Mouse (Mus musculus) neural tube, embryonic 14.5 days (tissue): ENCODE data around the gene Riox1. TPM values are rescaled to one million over a fixed set of nuclear protein-coding genes. Genes with fewer than 3 reads are reported as not detected.
A peak's percentile ranks its signal among the peaks of the same experiment; 100 is the strongest.

ENCODE experiments used
- ATAC-seq: fragments of 200-750 bp; cut with Nextera tagmentation; 2 replicates; pipeline ENCODE4 v1.8.0; 2017; ENCODE audit warnings: low read depth, mild to moderate bottlenecking, moderate TSS enrichment, moderate library complexity
- H3K27ac ChIP-seq: fragments of 300-500 bp; sonication (generic); 2 replicates; pipeline ENCODE4 v1.5.1; 2014; ENCODE audit warnings: low read depth, mild to moderate bottlenecking, control low read depth, low read length, moderate library complexity, mixed read lengths
- H3K27me3 ChIP-seq: fragments of 300-500 bp; sonication (generic); 2 replicates; pipeline ENCODE4 v1.6.1; 2014; ENCODE audit warnings: low read length; ENCODE audit not compliant: control insufficient read depth, insufficient read depth
- H3K36me3 ChIP-seq: fragments of 300-500 bp; sonication (generic); 2 replicates; pipeline ENCODE4 v1.6.1; 2014; ENCODE audit warnings: low read length, mixed read lengths; ENCODE audit not compliant: control insufficient read depth, insufficient read depth
- H3K4me1 ChIP-seq: fragments of 300-500 bp; sonication (generic); 2 replicates; pipeline ENCODE4 v1.6.1; 2014; ENCODE audit warnings: low read length; ENCODE audit not compliant: control insufficient read depth, insufficient read depth
- H3K4me2 ChIP-seq: fragments of 300-500 bp; sonication (generic); 2 replicates; pipeline ENCODE4 v1.6.1; 2014; ENCODE audit warnings: mild to moderate bottlenecking, low read depth, low read length, control low read depth
- H3K4me3 ChIP-seq: fragments of 300-500 bp; sonication (generic); 2 replicates; pipeline ENCODE4 v1.5.1; 2014; ENCODE audit warnings: low read depth, low read length, control low read depth, mixed read lengths
- H3K9ac ChIP-seq: fragments of 300-500 bp; sonication (generic); replicated peaks from 2 replicates; pipeline ENCODE4 v1.6.1; 2014; ENCODE audit warnings: low read depth, mild to moderate bottlenecking, control low read depth, low read length, mixed read lengths
- H3K9me3 ChIP-seq: fragments of 300-500 bp; sonication (generic); 2 replicates; pipeline ENCODE4 v1.6.1; 2016; ENCODE audit warnings: low read length; ENCODE audit not compliant: control insufficient read depth
- WGBS: fragments of 180-500 bp; shearing (Covaris S2); extraction: QIAGEN DNeasy Blood & Tissue Kit; methylation state at CpG from one replicate; pipeline ENCODE4 v1.1.7; 2014; 5-methylcytosine and 5-hydroxymethylcytosine counted together
- polyA plus RNA-seq: library from polyadenylated mRNA; unstranded; fragments of >200 nt; fragmentation: Nextera tagmentation; extraction: Ambion mirVana; gene quantifications from 2 replicates; pipeline ENCODE4 v1.2.1, GENCODE M21; 2014

Riox1 gene
- polyA plus RNA-seq: 10.5 and 12.6 TPM in 2 replicates

- no peaks in the 10 kb centered on the region for H3K9me3 ChIP-seq
- peak within 1 kb of the TSS; percentile 90 for H3K4me2 ChIP-seq
- no peaks in the 10 kb centered on the region for H3K36me3 ChIP-seq
- no peaks in the 10 kb centered on the region for H3K27me3 ChIP-seq
- peaks cover 12% of the 10 kb centered on the region for H3K4me1 ChIP-seq
- peak; percentile 96 for ATAC-seq
- H3K27ac ChIP-seq: peak within 1 kb of the TSS; percentile 81
- WGBS: under 1% methylated on average over 36 of the region's 37 CpGs
- peak within 1 kb of the TSS; percentile 86 for H3K9ac ChIP-seq
- peak within 1 kb of the TSS; percentile 82 for H3K4me3 ChIP-seq
Observed at GRCm38 (mm10) chr12:83950493-83950839, at the start of gene Riox1. Riox1 (plus strand) TSS chr12:83950608.

GRCm38 (mm10) chr12:83910451-83910850, 40.0 kb upstream of the Riox1 start:
- 94% methylated on average over 2 of the region's 2 CpGs for WGBS
- no peaks in the 10 kb centered on the region for H3K36me3 ChIP-seq
- no peak overlapping the region for H3K4me2 ChIP-seq
- no peaks in the 10 kb centered on the region for H3K9me3 ChIP-seq
- no peak overlapping the region for H3K9ac ChIP-seq
- no peaks in the 10 kb centered on the region for H3K27me3 ChIP-seq
- no peak overlapping the region for H3K4me3 ChIP-seq
- no peaks in the 10 kb centered on the region for H3K4me1 ChIP-seq
- ATAC-seq: no peak
- H3K27ac ChIP-seq: no peak overlapping the region

GRCm38 (mm10) chr12:83914202-83914740, 36.1 kb upstream of the Riox1 start:
- no peak for ATAC-seq
- no peaks in the 10 kb centered on the region for H3K36me3 ChIP-seq
- H3K9ac ChIP-seq: no peak overlapping the region
- H3K9me3 ChIP-seq: no peaks in the 10 kb centered on the region
- H3K4me3 ChIP-seq: no peak overlapping the region
- H3K27me3 ChIP-seq: no peaks in the 10 kb centered on the region
- 92% methylated on average over 4 of the region's 4 CpGs for WGBS
- no peak overlapping the region for H3K4me2 ChIP-seq
- no peak overlapping the region for H3K27ac ChIP-seq
- no peaks in the 10 kb centered on the region for H3K4me1 ChIP-seq

GRCm38 (mm10) chr12:83914797-83915196, 35.6 kb upstream of the Riox1 start:
- no peak overlapping the region for H3K4me2 ChIP-seq
- H3K4me3 ChIP-seq: no peak overlapping the region
- no peak overlapping the region for H3K27ac ChIP-seq
- H3K27me3 ChIP-seq: no peaks in the 10 kb centered on the region
- H3K9me3 ChIP-seq: no peaks in the 10 kb centered on the region
- ATAC-seq: no peak
- H3K9ac ChIP-seq: no peak overlapping the region
- H3K4me1 ChIP-seq: no peaks in the 10 kb centered on the region
- H3K36me3 ChIP-seq: no peaks in the 10 kb centered on the region
- 85% methylated on average over 1 of the region's 1 CpGs for WGBS

GRCm38 (mm10) chr12:83916884-83917283, 33.5 kb upstream of the Riox1 start:
- WGBS: 79% methylated on average over 9 of the region's 9 CpGs
- no peak overlapping the region for H3K4me2 ChIP-seq
- H3K9ac ChIP-seq: no peak overlapping the region
- no peaks in the 10 kb centered on the region for H3K27me3 ChIP-seq
- no peaks in the 10 kb centered on the region for H3K9me3 ChIP-seq
- H3K4me1 ChIP-seq: no peaks in the 10 kb centered on the region; the same call in 1 of the 2 replicates
- no peak overlapping the region for H3K4me3 ChIP-seq
- H3K36me3 ChIP-seq: no peaks in the 10 kb centered on the region
- ATAC-seq: no peak
- no peak overlapping the region for H3K27ac ChIP-seq

GRCm38 (mm10) chr12:83920721-83921441, 29.5 kb upstream of the Riox1 start:
- Histone ChIP-seq H3K4me3 (peak overlapping the region; percentile 94), H3K27me3 (no peaks in the 10 kb centered on the region), H3K4me2 (peak overlapping the region; percentile 94), H3K27ac (peak overlapping the region; percentile 81), H3K4me1 (no peaks in the 10 kb centered on the region; the same call in 1 of the 2 replicates), H3K36me3 (no peaks in the 10 kb centered on the region), H3K9me3 (no peaks in the 10 kb centered on the region), H3K9ac (peak overlapping the region; percentile 81)
- ATAC-seq: no peak
- WGBS: 2% methylated on average over 31 of the region's 31 CpGs

GRCm38 (mm10) chr12:83921535-83922381, 28.6 kb upstream of the Riox1 start, which contains the start of gene Numb:
Numb (minus strand) TSS chr12:83921934.
- Histone ChIP-seq H3K36me3 (no peaks in the 10 kb centered on the region), H3K9me3 (no peaks in the 10 kb centered on the region), H3K9ac (peak within 1 kb of the TSS; percentile 81), H3K4me2 (peak within 1 kb of the TSS; percentile 94), H3K4me3 (peak within 1 kb of the TSS; percentile 94), H3K27me3 (no peaks in the 10 kb centered on the region), H3K27ac (peak within 1 kb of the TSS; percentile 81), H3K4me1 (no peaks in the 10 kb centered on the region; the same call in 1 of the 2 replicates)
- peak; percentile 100 for ATAC-seq
- under 1% methylated on average over 58 of the region's 63 CpGs for WGBS

GRCm38 (mm10) chr12:83922724-83923485, 27.5 kb upstream of the Riox1 start:
- H3K4me3 ChIP-seq: peak overlapping the region; percentile 94
- ATAC-seq: no peak
- H3K4me2 ChIP-seq: peak overlapping the region; percentile 52
- H3K27me3 ChIP-seq: no peaks in the 10 kb centered on the region
- H3K4me1 ChIP-seq: no peaks in the 10 kb centered on the region; the same call in 1 of the 2 replicates
- no peaks in the 10 kb centered on the region for H3K36me3 ChIP-seq
- no peak overlapping the region for H3K27ac ChIP-seq
- H3K9me3 ChIP-seq: no peaks in the 10 kb centered on the region
- H3K9ac ChIP-seq: no peak overlapping the region
- WGBS: 36% methylated on average over 8 of the region's 8 CpGs
